Mouse (Mus musculus) heart, postnatal 10 days (tissue): ENCODE data around the gene Nkx3-2. TPM values are rescaled to one million over a fixed set of nuclear protein-coding genes. Genes with fewer than 3 reads are reported as not detected.

ENCODE experiments used
- total RNA-seq, 2 experiments: library from RNA; stranded (reverse); gene quantifications; 2 replicates each; pipeline ENCODE4 v1.2.3; 2021

Gene Nkx3-2
- total RNA-seq, 2 experiments from 2014 or later = not detected

Other genes with a start within 250 kb of the Nkx3-2 start
- 10 to 100 TPM; 56.4 to 59.5 TPM for gene Rab28, start 56.3 kb downstream of the Nkx3-2 start, total RNA-seq
- gene Bod1l, start 79.8 kb upstream of the Nkx3-2 start, total RNA-seq = 10 to 100 TPM; 16.7 to 19.6 TPM